Comparison of ENCODE assay signal across 19 mouse cellular contexts in genomic region chr15:6600314-6600713, GRCm38 (mm10).
DNase-seq lines count a peak whose midpoint lies in the region; TF ChIP-seq lines count a peak whose summit lies in the region.
"Had no signal": no experiment of that assay in that cellular context is flagged by ENCODE, and none has a peak within 500 bp of the region (broad histone marks: within the 10 kb centered on the region; RNA-seq: fewer than 3 reads in every experiment).

No protein-coding gene starts in this region.

- no peak for TF ChIP-seq RAD21 in MEL (IDR thresholded peaks at IDR 0.05; ENCODE audit: low read depth, low read length)

- no peak for DNase-seq in spleen, adult 2 months (ENCODE audit: low read depth in 1 of 2, low spot score in 2 of 2)
- no peak for DNase-seq in spleen, postnatal 14 days (ENCODE audit: low spot score in 2 of 2)
- DNase-seq in CD4-positive helper T cell, adult 2 months (ENCODE audit: low read depth, low spot score), result peak; percentile 49
- DNase-seq in MEL (ENCODE audit: low read depth, low spot score), result peak; percentile 18
- DNase-seq in kidney, postnatal 4 days, result no peak
- DNase-seq in testis, postnatal 14 days (ENCODE audit: low spot score), result no peak
- DNase-seq: adrenal gland, adult 2 months; adrenal gland, postnatal 14 days; cerebellum, adult 18-20 months; cerebellum, adult 9-10 months; cerebellum, postnatal 14 days; gastrocnemius, postnatal 14 days; heart, adult 11 months had no signal

- WGBS in spleen, adult 2 months, result 71% methylated on average over 1 of the region's 1 CpGs
- 100% methylated on average over 1 of the region's 1 CpGs for WGBS in macrophage (ENCODE audit: missing documents)

- no peaks in the 10 kb centered on the region for H3K9me3 ChIP-seq in MEL (replicated peaks; ENCODE audit: insufficient read depth, low read length)
- H3K9me3 ChIP-seq: forebrain, embryonic 10.5 days; forebrain, embryonic 13.5 days; hindbrain, embryonic 10.5 days; hindbrain, embryonic 13.5 days had no signal

- H3K27ac ChIP-seq in spleen, adult 2 months (ENCODE audit: insufficient read depth, low read length), result peak overlapping the region; percentile 15; the same call in 1 of the 2 replicates
- H3K27ac ChIP-seq in MEL (ENCODE audit: control insufficient read depth, low read depth, low read length) (no peak overlapping the region), macrophage (peak overlapping the region; percentile 82)
- H3K27ac ChIP-seq: forebrain, embryonic 10.5 days; forebrain, embryonic 13.5 days; hindbrain, embryonic 10.5 days; hindbrain, embryonic 13.5 days had no signal

- no peaks in the 10 kb centered on the region for H3K36me3 ChIP-seq in spleen, adult 2 months (ENCODE audit: control insufficient read depth, insufficient read depth, low read length)
- H3K36me3 ChIP-seq in MEL (ENCODE audit: control insufficient read depth in 1 of 2, insufficient read depth in 2 of 2, low read length in 2 of 2) (peaks cover 0 to 24% of the 10 kb centered on the region in 2 experiments; a peak in 2 of 4 replicates), macrophage (ENCODE audit: inconsistent target) (peaks cover 17% of the 10 kb centered on the region)
- H3K36me3 ChIP-seq: forebrain, embryonic 10.5 days; hindbrain, embryonic 10.5 days; hindbrain, embryonic 13.5 days had no signal

- H3K4me3 ChIP-seq in spleen, adult 2 months (ENCODE audit: extremely low read depth, insufficient read depth, insufficient read length), result no peak overlapping the region
- H3K4me3 ChIP-seq in MEL (ENCODE audit: control insufficient read depth in 1 of 2, insufficient read depth in 1 of 2, low read depth in 2 of 2, low read length in 2 of 2) (no peak overlapping the region), macrophage (ENCODE audit: inconsistent target) (no peak overlapping the region)
- H3K4me3 ChIP-seq: forebrain, embryonic 10.5 days; forebrain, embryonic 13.5 days; hindbrain, embryonic 10.5 days; hindbrain, embryonic 13.5 days had no signal

- TF ChIP-seq POLR2A in spleen, adult 2 months (IDR thresholded peaks at IDR 0.05; ENCODE audit: low read depth, low read length), result no peak
- no peak for TF ChIP-seq POLR2A in MEL (IDR thresholded peaks at IDR 0.05; ENCODE audit: control insufficient read depth in 1 of 2, insufficient read depth in 1 of 2, low read depth in 1 of 2, low read length in 2 of 2, poor library complexity in 1 of 2)

- TF ChIP-seq EP300 in MEL (IDR thresholded peaks at IDR 0.05; ENCODE audit: low read depth in 1 of 2, low read length in 2 of 2), result no peak

- no peaks in the 10 kb centered on the region for H3K27me3 ChIP-seq in spleen, adult 2 months (ENCODE audit: control insufficient read depth, insufficient read depth, low read length)
- no peaks in the 10 kb centered on the region for H3K27me3 ChIP-seq in MEL (ENCODE audit: control insufficient read depth in 1 of 2, insufficient read depth in 2 of 2, low read length in 2 of 2)
- H3K27me3 ChIP-seq: forebrain, embryonic 13.5 days; hindbrain, embryonic 13.5 days; Patski had no signal

- no peak for TF ChIP-seq CTCF in spleen, adult 2 months (IDR thresholded peaks at IDR 0.05; ENCODE audit: extremely low read depth, insufficient read depth, insufficient read length, insufficient replicate concordance)
- TF ChIP-seq CTCF in MEL (IDR thresholded peaks at IDR 0.05 in 2 of 3, conservative IDR thresholded peaks at IDR 0.05 in 1 of 3; ENCODE audit: control insufficient read depth in 1 of 3, insufficient read depth in 1 of 3, low read depth in 2 of 3, low read length in 3 of 3, poor library complexity in 1 of 3, severe bottlenecking in 1 of 3), result no peak

- H3K4me1 ChIP-seq in spleen, adult 2 months (ENCODE audit: control insufficient read depth, insufficient read depth, insufficient read length), result peaks cover 3% of the 10 kb centered on the region; the same call in 1 of the 2 replicates
- peaks cover 7% of the 10 kb centered on the region in 2 experiments for H3K4me1 ChIP-seq in MEL (ENCODE audit: control insufficient read depth in 1 of 2, insufficient read depth in 2 of 2, low read length in 2 of 2)
- H3K4me1 ChIP-seq: forebrain, embryonic 10.5 days; forebrain, embryonic 13.5 days; hindbrain, embryonic 10.5 days; hindbrain, embryonic 13.5 days had no signal

- no peak overlapping the region for H3K9ac ChIP-seq in MEL (ENCODE audit: control insufficient read depth, low read depth, low read length, poor library complexity, severe bottlenecking)
- H3K9ac ChIP-seq: forebrain, embryonic 13.5 days; hindbrain, embryonic 13.5 days had no signal

- peaks cover 1% of the 10 kb centered on the region; the same call in 1 of the 2 replicates for H3K79me2 ChIP-seq in MEL (ENCODE audit: control insufficient read depth, insufficient read depth, low read length, poor library complexity)
- H3K79me2 ChIP-seq in macrophage (ENCODE audit: inconsistent target), result peaks cover 95% of the 10 kb centered on the region

TF ChIP-seq in MEL, 35 proteins besides CTCF, POLR2A, EP300 and RAD21:
- peak; percentile 53; the same call in 1 of the 2 replicates for TF ChIP-seq USF1 (IDR thresholded peaks at IDR 0.05; ENCODE audit: low read depth, low read length)
- TF ChIP-seq NELFE (IDR thresholded peaks at IDR 0.05; ENCODE audit: low read depth, low read length), result no peak
- no peak for TF ChIP-seq ZC3H11A (IDR thresholded peaks at IDR 0.05; ENCODE audit: low read depth, low read length)

Comparison
In these comparisons a context has a peak if more than half of its experiments do, and no peak if none do; other contexts are left out.
1. DNase-seq: peak in CD4-positive helper T cell, adult 2 months (single experiment) and MEL (single experiment); none in spleen, adult 2 months (0 of 2), spleen, postnatal 14 days (0 of 2), kidney, postnatal 4 days (0 of 2) and testis, postnatal 14 days (single experiment).